Mouse (Mus musculus) spleen, adult 2 months (tissue): ENCODE measurements around the gene 4632433K11Rik.

Experiments
- CTCF ChIP-seq: fragments of 200-500 bp; IDR thresholded peaks from 2 replicates; pipeline ENCODE4 v1.5.1; 2011; ENCODE audit warnings: mild to moderate bottlenecking, inconsistent platforms; ENCODE audit not compliant: insufficient read depth, insufficient read length, insufficient replicate concordance; ENCODE audit errors: extremely low read depth
- POLR2A ChIP-seq: fragments of 200-500 bp; IDR thresholded peaks from 2 replicates; pipeline ENCODE4 v1.6.1; 2011; ENCODE audit warnings: low read depth, low read length, inconsistent platforms

- TF ChIP-seq POLR2A (no peak), CTCF (no peak)
Observed at GRCm38 (mm10) chr7:5033818-5034217, at the start of gene 4632433K11Rik.
